Mouse (Mus musculus) retina, postnatal 7 days (tissue): Measurements from ENCODE around the gene Slc25a3.

ENCODE experiments used
- DNase-seq: peaks from one replicate; pipeline ENCODE4 v3.0.0-alpha.2; 2012; ENCODE audit warnings: low read depth, low spot score

Slc25a3 gene

GRCm38 (mm10) chr10:91142654-91143191, 18.9 kb upstream of the Slc25a3 start:
- no peak for DNase-seq

- no peak for DNase-seq
Observed at GRCm38 (mm10) chr10:91141564-91141963, 17.7 kb upstream of the Slc25a3 start.

GRCm38 (mm10) chr10:91139148-91139766, 15.4 kb upstream of the Slc25a3 start:
- DNase-seq: no peak

- DNase-seq: no peak
Observed at GRCm38 (mm10) chr10:91138317-91138716, 14.5 kb upstream of the Slc25a3 start.

- no peak for DNase-seq
Observed at GRCm38 (mm10) chr10:91137400-91137799, 13.5 kb upstream of the Slc25a3 start.

- no peak for DNase-seq
Observed at GRCm38 (mm10) chr10:91135302-91135972, 11.6 kb upstream of the Slc25a3 start.

GRCm38 (mm10) chr10:91131565-91131964, 7.7 kb upstream of the Slc25a3 start:
- DNase-seq: no peak

GRCm38 (mm10) chr10:91130792-91131191, 6.9 kb upstream of the Slc25a3 start:
- DNase-seq: no peak

- DNase-seq: no peak
Observed at GRCm38 (mm10) chr10:91128551-91129160, 4.8 kb upstream of the Slc25a3 start.

GRCm38 (mm10) chr10:91127395-91127794, 3.5 kb upstream of the Slc25a3 start:
- DNase-seq: no peak

GRCm38 (mm10) chr10:91126618-91127355, 2.9 kb upstream of the Slc25a3 start:
- DNase-seq: no peak

- DNase-seq: no peak
Observed at GRCm38 (mm10) chr10:91123281-91123827, 505 bp downstream of the Slc25a3 start.

- DNase-seq: no peak
Observed at GRCm38 (mm10) chr10:91122646-91123045, 1.2 kb downstream of the Slc25a3 start.

GRCm38 (mm10) chr10:91116958-91117357, 6.9 kb downstream of the Slc25a3 start:
- DNase-seq: no peak

- no peak for DNase-seq
Observed at GRCm38 (mm10) chr10:91109841-91110240, 14.0 kb downstream of the Slc25a3 start.

GRCm38 (mm10) chr10:91105981-91106380, 17.9 kb downstream of the Slc25a3 start:
- DNase-seq: no peak

- no peak for DNase-seq
Observed at GRCm38 (mm10) chr10:91102799-91103590, 20.9 kb downstream of the Slc25a3 start.

GRCm38 (mm10) chr10:91101936-91102335, 21.9 kb downstream of the Slc25a3 start:
- DNase-seq: no peak

- no peak for DNase-seq
Observed at GRCm38 (mm10) chr10:91100101-91100500, 23.8 kb downstream of the Slc25a3 start.

- no peak for DNase-seq
Observed at GRCm38 (mm10) chr10:91098056-91098455, 25.8 kb downstream of the Slc25a3 start.
